Mouse (Mus musculus) adrenal gland, postnatal 25 days (tissue): ENCODE results near the gene Pdzd11. TPM values are rescaled to one million over a fixed set of nuclear protein-coding genes. Genes with fewer than 3 reads are reported as not detected.

Experiments used
- DNase-seq: peaks from one replicate; pipeline ENCODE4 v3.0.0; 2021; ENCODE audit warnings: mixed read lengths
- long read RNA-seq: library from polyadenylated mRNA; stranded (forward); transcript quantifications from one replicate; pipeline ENCODE4 v2.0.0, GENCODE M21; 2021
- total RNA-seq: library from RNA; stranded (reverse); gene quantifications from 2 replicates; pipeline ENCODE4 v1.2.3, GENCODE M21; 2021

The Pdzd11 gene
- total RNA-seq = 46.5 and 47.7 TPM in 2 replicates
- long read RNA-seq, transcript Pdzd11-202 (7 exons, 1,041 nt) = major isoform, 15 of 33 reads
- long read RNA-seq, transcript Pdzd11-201 (7 exons, 1,626 nt) = minor isoform, 14 of 33 reads
- long read RNA-seq, partial matches to known transcripts = 2 of 33 reads
- long read RNA-seq, other reads (novel, unspliced or antisense) = 0 of 33 reads

DNA sequence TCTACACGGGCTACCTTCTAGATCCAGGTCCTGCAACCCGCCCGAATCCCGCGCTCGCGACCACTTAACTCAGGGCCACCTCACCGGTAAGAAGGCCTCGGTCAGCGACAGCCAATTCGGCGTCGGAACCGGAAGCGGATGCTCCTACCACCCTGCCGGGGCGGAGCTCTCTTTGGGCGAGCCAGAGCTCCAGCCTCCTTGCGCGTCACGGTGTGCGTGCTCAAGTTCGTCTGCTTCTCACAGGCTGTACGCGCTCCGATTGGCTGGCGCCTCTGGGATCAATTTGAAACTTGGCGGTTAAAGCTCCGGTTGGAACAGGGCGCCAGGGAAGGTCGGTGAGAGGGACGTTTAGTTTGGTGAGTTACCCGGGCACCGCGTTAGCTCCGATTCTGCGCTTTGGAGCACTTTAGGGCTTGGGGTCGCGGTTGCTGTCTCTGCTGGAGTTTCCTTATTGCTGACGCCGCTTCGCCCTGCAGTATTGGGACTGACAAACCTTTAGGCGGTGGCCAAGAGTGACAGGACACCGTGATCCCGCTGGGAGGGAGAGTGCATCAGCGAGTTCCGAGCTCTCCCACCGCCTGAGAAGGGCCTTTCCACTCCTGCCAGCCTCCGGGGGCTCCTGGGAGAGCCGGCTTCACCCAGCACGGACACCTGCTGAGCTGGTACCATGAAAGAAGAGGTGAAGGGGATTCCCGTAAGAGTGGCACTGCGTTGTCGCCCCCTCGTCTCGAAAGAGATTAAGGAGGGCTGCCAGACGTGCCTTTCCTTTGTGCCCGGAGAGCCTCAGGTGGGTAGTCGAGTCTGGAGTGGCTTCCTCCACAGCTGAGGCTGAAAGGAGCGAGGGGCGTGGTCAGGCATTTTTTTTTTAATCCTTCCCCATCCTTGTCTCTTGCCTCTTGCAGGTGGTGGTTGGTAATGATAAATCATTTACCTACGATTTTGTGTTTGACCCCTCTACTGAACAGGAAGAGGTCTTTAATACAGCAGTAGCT is at the start of gene Pdzd11:
Gene Pdzd11, minus strand, starts transcription at position 767 of the 992 bp plus-strand sequence.
- peak; percentile 84 for DNase-seq

DNA sequence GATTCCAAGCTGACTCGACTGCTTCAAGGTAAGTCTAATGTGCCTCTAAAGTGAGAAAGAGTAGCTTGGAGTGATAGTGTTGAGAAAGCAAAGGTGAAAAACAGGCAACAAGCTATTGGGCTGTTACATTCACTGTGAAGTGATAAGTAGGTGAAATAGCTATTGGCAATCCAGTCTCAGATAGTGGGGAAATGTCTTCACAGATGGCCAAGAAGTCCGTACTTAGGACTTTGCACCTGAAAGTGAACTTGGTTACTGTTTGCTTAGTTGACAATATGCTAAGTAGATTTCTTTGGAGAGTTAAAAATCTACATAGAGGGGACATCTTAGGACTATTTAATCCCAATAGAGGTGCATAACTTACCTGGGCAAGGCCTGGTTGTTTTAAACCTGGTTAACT is 38.5 kb upstream of the Pdzd11 start:
- DNase-seq = no peak

DNA sequence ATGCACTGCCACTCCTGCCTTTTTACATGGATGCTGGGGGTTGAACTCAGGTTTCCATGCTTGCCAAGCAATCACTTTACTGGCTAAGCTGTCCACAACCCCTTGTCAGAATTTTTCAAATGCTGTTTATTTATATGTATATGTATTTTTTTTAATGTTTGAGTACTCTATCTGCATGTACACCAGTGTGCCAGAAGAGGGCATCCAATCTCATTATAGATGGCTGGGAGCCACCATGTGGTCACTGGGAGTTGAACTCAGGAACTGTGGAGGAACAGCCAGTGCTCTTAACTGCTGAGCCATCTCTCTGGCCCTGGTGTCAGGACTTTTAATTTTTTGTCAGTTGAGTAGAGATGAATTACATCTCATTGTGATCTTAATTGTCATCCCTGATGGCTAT is 26.5 kb upstream of the Pdzd11 start:
- DNase-seq = no peak

DNA sequence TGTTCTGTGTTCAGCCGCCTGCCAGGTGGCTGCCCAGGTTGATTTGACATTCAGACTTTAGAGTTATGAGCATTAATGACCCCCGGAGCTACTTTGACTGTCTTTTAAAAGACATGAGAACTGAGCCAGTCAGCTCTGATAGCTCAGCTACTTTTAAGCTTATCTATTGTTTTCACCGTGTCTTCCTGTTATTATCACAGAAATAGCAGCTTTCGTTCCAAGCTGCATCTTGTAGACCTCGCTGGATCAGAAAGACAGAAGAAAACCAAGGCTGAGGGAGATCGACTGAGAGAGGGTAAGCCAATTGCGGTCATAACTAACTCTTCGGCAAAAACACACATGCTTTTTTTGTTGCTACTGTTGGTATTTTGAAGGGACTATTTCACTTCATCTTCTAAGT is 12.1 kb upstream of the Pdzd11 start:
- no peak for DNase-seq

DNA sequence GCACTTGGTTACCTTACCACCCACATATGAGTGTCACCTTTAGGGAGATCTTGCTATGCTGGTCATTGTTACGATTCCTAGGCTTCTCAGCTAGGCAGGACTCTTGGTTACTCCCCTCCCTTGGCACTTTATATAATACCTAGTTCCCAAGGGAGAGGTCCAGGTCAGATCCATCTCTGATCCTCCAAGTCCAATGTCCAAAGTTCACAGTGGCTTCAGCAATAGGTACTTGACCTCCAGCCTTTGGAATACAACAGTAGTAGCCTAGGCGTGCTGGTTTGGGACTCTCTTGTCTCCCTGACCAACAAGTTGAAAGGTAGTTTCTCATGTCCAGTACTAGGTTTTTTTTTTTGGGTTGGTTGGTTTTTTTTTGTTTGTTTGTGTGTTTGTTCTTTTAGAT is 2.7 kb upstream of the Pdzd11 start:
- DNase-seq = no peak

DNA sequence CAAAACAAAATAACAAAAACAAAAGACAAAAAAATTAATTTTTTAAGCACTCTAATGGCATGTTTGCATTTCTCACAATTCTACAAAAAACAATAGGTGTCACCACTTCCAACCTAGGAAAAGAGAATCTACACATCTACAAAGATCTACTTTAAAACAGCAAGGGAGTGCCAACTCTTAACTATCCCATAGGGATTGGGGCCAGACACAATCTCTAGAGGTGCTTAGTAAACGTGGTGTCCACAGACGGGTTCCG is 894 bp downstream of the Pdzd11 start, which contains the start of gene Kif4:
Gene Kif4, plus strand, starts transcription at position 192 of the 256 bp plus-strand sequence.
- DNase-seq = no peak

DNA sequence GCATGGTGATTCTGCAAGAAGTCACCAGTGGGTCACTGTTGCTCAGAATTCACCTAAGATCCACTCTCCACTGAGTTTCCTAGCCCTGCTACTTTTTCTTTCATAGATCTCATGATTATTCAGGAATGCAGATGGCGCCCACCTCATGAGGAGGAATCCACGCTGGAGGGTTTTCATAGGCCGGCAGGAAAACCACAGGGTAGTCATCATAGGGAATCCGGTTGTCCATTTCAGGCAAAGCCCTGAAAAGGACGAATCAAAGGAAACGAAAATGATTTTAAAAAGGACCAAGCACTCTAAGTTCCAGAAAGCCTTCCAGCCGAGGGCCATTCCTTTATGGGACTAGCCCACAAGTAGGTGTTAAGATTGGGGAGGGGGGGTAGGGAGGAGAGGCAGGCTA is 1.2 kb downstream of the Pdzd11 start:
- no peak for DNase-seq

DNA sequence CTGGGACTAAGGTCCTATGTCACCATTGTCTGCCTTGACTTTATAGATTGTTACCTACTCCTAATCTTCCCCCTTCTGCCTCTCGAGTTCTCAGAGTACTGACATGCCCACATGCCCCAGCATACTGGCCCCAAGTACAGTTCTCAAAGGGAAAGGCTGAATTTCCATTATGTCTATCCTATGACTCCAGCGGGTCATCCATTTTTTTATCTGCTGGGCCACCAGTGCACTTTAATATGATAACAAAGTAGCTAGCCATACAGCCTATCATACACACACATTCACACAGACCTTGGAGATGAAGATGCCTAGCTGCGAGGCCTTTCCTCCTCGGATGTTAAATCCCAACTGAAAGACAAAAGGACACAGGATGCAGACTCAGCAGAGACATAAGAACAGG is 2.1 kb downstream of the Pdzd11 start:
- no peak for DNase-seq

DNA sequence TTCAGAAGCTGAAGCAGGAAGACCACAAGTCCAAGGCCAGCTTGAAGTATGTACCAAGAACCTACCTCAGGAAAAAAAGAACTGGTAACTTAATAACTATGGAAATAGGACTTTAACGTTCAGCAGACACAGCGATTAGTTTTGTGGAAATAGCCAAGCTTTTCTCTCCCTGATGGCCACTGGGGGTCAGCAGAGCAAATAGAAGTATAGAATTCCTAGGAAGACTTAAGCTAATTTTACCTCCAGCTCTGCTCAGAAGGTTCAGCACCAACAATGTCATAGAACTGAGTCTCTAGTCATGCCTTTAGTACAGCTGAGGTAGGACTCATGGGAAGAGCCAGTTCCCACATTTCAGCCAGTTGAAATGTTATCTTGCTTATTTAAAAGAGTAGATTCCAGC is 5.0 kb downstream of the Pdzd11 start:
- DNase-seq = no peak

DNA sequence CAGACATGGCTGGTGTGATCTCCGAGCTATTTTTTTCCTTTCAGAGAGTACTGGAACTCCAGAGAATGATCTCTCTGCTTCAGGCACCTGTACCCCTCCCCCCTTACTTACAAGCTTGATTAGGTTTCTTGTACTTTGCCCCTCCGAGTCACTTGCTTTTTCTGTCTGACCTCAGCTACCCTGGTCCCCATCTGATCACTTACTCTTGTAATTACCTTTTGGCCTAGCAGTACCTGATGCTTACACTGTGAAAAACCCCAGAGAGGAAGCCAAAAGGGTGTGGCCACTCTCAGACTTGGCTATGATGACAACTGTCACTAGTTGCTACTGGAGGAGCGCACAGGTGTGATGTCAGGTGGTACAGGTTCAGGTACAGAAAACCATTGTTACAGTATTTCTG is 7.9 kb downstream of the Pdzd11 start:
- DNase-seq = no peak

DNA sequence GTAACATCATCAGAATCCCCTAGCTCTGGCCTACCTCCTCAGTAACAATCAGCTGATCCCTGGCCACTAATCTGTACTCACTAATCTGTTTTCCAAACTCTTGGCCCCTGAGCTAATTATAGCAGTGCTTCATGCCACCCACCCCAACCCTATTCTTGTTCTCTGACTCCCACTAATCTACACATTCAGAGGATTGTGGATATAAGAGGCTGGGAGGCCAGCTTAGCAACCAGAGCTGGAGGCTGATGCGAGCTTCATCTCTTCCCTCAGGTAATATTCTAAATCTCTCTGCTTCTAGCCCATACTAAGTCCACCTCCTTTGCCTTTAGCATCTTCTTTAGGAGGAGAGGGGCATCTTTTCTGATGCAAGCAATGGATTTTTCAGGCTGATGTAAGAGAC is 21.1 kb downstream of the Pdzd11 start, which contains the start of gene Arr3:
Gene Arr3, plus strand, starts transcription at position 184 of the 400 bp plus-strand sequence.
- no peak for DNase-seq

DNA sequence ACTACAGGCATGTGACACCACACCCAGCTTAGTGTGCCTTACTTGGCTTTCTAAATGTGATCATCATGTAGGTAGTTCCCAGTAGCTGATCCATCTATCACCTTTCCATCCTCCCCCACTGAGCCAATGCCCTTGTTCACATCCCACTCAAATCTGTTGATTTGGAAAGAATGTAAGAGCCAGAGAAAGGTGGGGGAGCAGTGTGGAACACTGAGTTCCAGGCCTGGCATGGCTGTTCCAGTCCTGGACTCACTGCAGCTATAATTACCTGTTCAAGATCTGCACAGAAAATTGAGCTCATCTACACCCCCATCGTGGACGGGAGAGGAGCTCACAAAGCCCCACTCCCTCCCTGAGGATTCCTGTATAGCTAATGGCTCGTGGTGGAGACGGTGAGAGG is 26.6 kb downstream of the Pdzd11 start:
- no peak for DNase-seq

DNA sequence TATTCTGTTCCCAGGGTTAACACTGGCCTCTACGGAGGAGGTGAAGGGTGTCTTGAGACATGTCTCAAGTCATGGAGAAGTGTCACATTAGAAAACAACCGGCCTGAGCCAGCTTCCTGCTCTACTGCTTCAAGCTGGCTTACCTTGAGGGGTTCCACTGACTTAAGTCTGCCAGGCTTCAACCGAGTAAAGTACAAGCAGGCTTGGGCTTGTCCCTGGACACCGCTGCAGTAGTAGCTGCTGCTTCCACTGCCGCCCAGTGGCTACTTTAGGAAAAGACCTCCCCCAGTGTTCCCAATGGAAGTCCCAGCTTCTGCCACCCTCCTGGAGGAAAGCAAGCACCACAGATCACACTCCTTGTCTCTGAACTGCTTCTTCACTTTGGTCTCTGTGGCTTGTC is 28.9 kb downstream of the Pdzd11 start:
- peak; percentile 42 for DNase-seq

DNA sequence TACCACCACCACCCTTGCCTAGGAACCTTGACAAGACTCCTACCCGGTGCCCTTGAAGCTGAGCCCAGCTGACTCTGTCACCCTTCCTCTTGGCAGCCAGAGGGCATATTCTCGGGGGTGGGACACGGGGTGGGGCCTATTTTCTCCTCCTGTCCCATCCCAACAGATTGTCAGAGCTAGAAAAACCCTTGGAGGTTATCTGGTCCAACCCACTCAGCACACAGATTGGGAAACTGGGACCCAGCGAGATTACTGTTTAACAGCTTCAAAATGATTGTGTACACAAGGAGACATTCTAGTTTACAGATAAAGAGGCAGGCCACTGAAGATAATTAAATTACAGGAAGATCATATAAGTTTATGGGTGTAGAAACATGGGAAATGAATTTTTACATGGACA is 31.6 kb downstream of the Pdzd11 start, which contains the start of gene P2ry4:
Gene P2ry4, minus strand, starts transcription at position 79 of the 400 bp plus-strand sequence.
- no peak for DNase-seq

Other genes with a start within 250 kb of the Pdzd11 start
- gene Otud6a, start 197.6 kb downstream of the Pdzd11 start, total RNA-seq = not detected in 2 replicates
- 0.88 and 0.95 TPM in 2 replicates for gene Awat2, start 183.9 kb downstream of the Pdzd11 start, total RNA-seq
- 60.6 and 65.5 TPM in 2 replicates for gene Igbp1, start 132.3 kb downstream of the Pdzd11 start, total RNA-seq
- gene Dgat2l6, start 101.7 kb downstream of the Pdzd11 start, total RNA-seq = not detected in 2 replicates
- not detected in 2 replicates for gene Awat1, start 54.3 kb downstream of the Pdzd11 start, total RNA-seq
- gene P2ry4, start 31.7 kb downstream of the Pdzd11 start, total RNA-seq = 0.19 TPM in 1 of 2 replicates, not detected in the other
- gene Arr3, start 21.1 kb downstream of the Pdzd11 start, total RNA-seq = not detected in 2 replicates
- 3.1 and 3.3 TPM in 2 replicates for gene Kif4, start 831 bp downstream of the Pdzd11 start, total RNA-seq
- gene Gdpd2, start 103.3 kb upstream of the Pdzd11 start, total RNA-seq = 0.58 TPM in 1 of 2 replicates, not detected in the other
- gene Dlg3, start 141.2 kb upstream of the Pdzd11 start, total RNA-seq = 28.6 and 34.8 TPM in 2 replicates